Mouse (Mus musculus): ENCODE measurements at regions not wholly inside any gene's neighbourhood (a gene's known extent, or its start where the extent isn't known, plus 50 kb on each side); places are given as distances from the start of the nearest gene placed in this dataset.

GRCm38 (mm10) chr11:23120533-23121210 is 113.3 kb downstream of the Fam161a start:
- Histone ChIP-seq H3K9me3 (replicated peaks; ENCODE audit: control insufficient read depth, low read length) (no peaks in the 10 kb centered on the region), H3K36me3 (replicated peaks; ENCODE audit: control insufficient read depth, insufficient read depth, low read depth, low read length) (no peaks in the 10 kb centered on the region), H3K27me3 (ENCODE audit: control insufficient read depth, insufficient read depth, low read length) (no peaks in the 10 kb centered on the region), H3K9ac (replicated peaks; ENCODE audit: low read length) (no peak overlapping the region), H3K4me3 (ENCODE audit: low read depth, low read length) (no peak overlapping the region), H3K4me2 (ENCODE audit: low read depth, low read length) (no peak overlapping the region), H3K4me1 (ENCODE audit: control insufficient read depth, insufficient read depth, low read length) (no peaks in the 10 kb centered on the region), H3K27ac (replicated peaks; ENCODE audit: low read depth, low read length) (no peak overlapping the region)
- no peak for ATAC-seq (replicated peaks; ENCODE audit: insufficient number of reproducible peaks, low FRiP score, low TSS enrichment, low read depth)
- DNase-seq (ENCODE audit: low spot score), result no peak
- WGBS, result 82% methylated on average over 11 of the region's 11 CpGs

DNA sequence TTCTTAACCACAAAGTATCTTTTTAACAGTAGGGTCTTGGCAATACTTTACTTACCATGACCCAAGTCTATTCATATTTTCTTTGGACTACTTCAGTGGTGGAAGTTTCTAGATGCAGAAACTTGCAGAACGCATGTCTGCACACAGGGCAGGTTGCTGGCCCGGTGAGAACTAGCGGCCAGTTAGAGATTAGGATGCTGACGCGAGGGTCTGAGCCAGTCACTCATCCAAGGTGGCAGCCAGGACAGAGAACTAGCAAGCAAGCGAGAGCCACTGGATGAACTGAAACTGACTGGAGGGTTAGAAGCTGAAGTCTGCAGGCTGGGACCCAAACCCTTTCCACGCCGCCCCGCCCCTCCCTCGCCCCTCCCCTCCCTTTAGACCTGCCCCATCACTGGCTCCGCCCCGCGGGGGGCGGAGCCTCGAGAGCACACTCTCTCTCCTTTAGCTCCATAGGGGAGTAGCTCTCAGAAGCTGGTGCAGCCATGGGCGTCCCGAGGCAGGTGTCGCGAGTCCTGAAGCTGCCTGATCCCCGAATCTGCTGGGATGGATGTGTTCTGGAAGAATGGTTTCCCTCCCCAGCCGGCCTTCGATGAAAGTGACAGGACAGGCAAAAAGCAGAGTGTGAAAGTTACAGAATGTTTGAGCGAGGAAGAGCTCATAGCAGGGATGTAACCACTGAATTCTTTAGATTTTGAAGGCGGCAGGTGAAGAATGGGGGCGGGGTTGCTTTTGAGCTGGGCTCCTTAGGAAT is 117.0 kb downstream of the Fam161a start:
- no peaks in the 10 kb centered on the region for H3K4me1 ChIP-seq (ENCODE audit: control insufficient read depth, insufficient read depth, low read length)
- 4% methylated on average over 25 of the region's 25 CpGs for WGBS
- H3K36me3 ChIP-seq (replicated peaks; ENCODE audit: control insufficient read depth, insufficient read depth, low read depth, low read length), result no peaks in the 10 kb centered on the region
- peak overlapping the region; percentile 57 for H3K4me2 ChIP-seq (ENCODE audit: low read depth, low read length)
- peak overlapping the region; percentile 27 for H3K4me3 ChIP-seq (ENCODE audit: low read depth, low read length)
- ATAC-seq (replicated peaks; ENCODE audit: insufficient number of reproducible peaks, low FRiP score, low TSS enrichment, low read depth) (peak; percentile 95), DNase-seq (ENCODE audit: low spot score) (peak; percentile 87)
- no peak overlapping the region for H3K27ac ChIP-seq (replicated peaks; ENCODE audit: low read depth, low read length)
- no peaks in the 10 kb centered on the region for H3K27me3 ChIP-seq (ENCODE audit: control insufficient read depth, insufficient read depth, low read length)
- no peaks in the 10 kb centered on the region for H3K9me3 ChIP-seq (replicated peaks; ENCODE audit: control insufficient read depth, low read length)
- H3K9ac ChIP-seq (replicated peaks; ENCODE audit: low read length), result peak overlapping the region; percentile 38; the same call in 1 of the 2 replicates

GRCm38 (mm10) chr11:23131122-23131521 is 123.8 kb downstream of the Fam161a start:
- Histone ChIP-seq H3K4me3 (ENCODE audit: low read depth, low read length) (no peak overlapping the region), H3K9ac (replicated peaks; ENCODE audit: low read length) (no peak overlapping the region), H3K9me3 (replicated peaks; ENCODE audit: control insufficient read depth, low read length) (no peaks in the 10 kb centered on the region), H3K4me2 (ENCODE audit: low read depth, low read length) (no peak overlapping the region), H3K27me3 (ENCODE audit: control insufficient read depth, insufficient read depth, low read length) (no peaks in the 10 kb centered on the region), H3K27ac (replicated peaks; ENCODE audit: low read depth, low read length) (no peak overlapping the region), H3K36me3 (replicated peaks; ENCODE audit: control insufficient read depth, insufficient read depth, low read depth, low read length) (no peaks in the 10 kb centered on the region), H3K4me1 (ENCODE audit: control insufficient read depth, insufficient read depth, low read length) (no peaks in the 10 kb centered on the region)
- ATAC-seq (replicated peaks; ENCODE audit: insufficient number of reproducible peaks, low FRiP score, low TSS enrichment, low read depth) (no peak), DNase-seq (ENCODE audit: low spot score) (peak; percentile 18)
- 33% methylated on average over 1 of the region's 1 CpGs for WGBS

GRCm38 (mm10) chr11:23131632-23132031 is 124.2 kb upstream of the Xpo1 start:
- WGBS, result 90% methylated on average over 1 of the region's 1 CpGs
- Histone ChIP-seq H3K9me3 (replicated peaks; ENCODE audit: control insufficient read depth, low read length) (no peaks in the 10 kb centered on the region), H3K27me3 (ENCODE audit: control insufficient read depth, insufficient read depth, low read length) (no peaks in the 10 kb centered on the region), H3K9ac (replicated peaks; ENCODE audit: low read length) (no peak overlapping the region), H3K4me3 (ENCODE audit: low read depth, low read length) (no peak overlapping the region), H3K4me1 (ENCODE audit: control insufficient read depth, insufficient read depth, low read length) (no peaks in the 10 kb centered on the region), H3K27ac (replicated peaks; ENCODE audit: low read depth, low read length) (no peak overlapping the region), H3K4me2 (ENCODE audit: low read depth, low read length) (no peak overlapping the region), H3K36me3 (replicated peaks; ENCODE audit: control insufficient read depth, insufficient read depth, low read depth, low read length) (no peaks in the 10 kb centered on the region)
- DNase-seq (ENCODE audit: low spot score) (peak; percentile 21), ATAC-seq (replicated peaks; ENCODE audit: insufficient number of reproducible peaks, low FRiP score, low TSS enrichment, low read depth) (no peak)

- no peak overlapping the region for H3K4me2 ChIP-seq (ENCODE audit: low read depth, low read length)
- no peaks in the 10 kb centered on the region for H3K9me3 ChIP-seq (replicated peaks; ENCODE audit: control insufficient read depth, low read length)
- no peak overlapping the region for H3K4me3 ChIP-seq (ENCODE audit: low read depth, low read length)
- no peaks in the 10 kb centered on the region for H3K27me3 ChIP-seq (ENCODE audit: control insufficient read depth, insufficient read depth, low read length)
- WGBS, result 44% methylated on average over 6 of the region's 6 CpGs
- DNase-seq (ENCODE audit: low spot score) (peak; percentile 33), ATAC-seq (replicated peaks; ENCODE audit: insufficient number of reproducible peaks, low FRiP score, low TSS enrichment, low read depth) (no peak)
- no peak overlapping the region for H3K9ac ChIP-seq (replicated peaks; ENCODE audit: low read length)
- no peaks in the 10 kb centered on the region for H3K36me3 ChIP-seq (replicated peaks; ENCODE audit: control insufficient read depth, insufficient read depth, low read depth, low read length)
- no peak overlapping the region for H3K27ac ChIP-seq (replicated peaks; ENCODE audit: low read depth, low read length)
- H3K4me1 ChIP-seq (ENCODE audit: control insufficient read depth, insufficient read depth, low read length), result no peaks in the 10 kb centered on the region
Observed at GRCm38 (mm10) chr11:23140429-23141099, 115.3 kb upstream of the Xpo1 start.

DNA sequence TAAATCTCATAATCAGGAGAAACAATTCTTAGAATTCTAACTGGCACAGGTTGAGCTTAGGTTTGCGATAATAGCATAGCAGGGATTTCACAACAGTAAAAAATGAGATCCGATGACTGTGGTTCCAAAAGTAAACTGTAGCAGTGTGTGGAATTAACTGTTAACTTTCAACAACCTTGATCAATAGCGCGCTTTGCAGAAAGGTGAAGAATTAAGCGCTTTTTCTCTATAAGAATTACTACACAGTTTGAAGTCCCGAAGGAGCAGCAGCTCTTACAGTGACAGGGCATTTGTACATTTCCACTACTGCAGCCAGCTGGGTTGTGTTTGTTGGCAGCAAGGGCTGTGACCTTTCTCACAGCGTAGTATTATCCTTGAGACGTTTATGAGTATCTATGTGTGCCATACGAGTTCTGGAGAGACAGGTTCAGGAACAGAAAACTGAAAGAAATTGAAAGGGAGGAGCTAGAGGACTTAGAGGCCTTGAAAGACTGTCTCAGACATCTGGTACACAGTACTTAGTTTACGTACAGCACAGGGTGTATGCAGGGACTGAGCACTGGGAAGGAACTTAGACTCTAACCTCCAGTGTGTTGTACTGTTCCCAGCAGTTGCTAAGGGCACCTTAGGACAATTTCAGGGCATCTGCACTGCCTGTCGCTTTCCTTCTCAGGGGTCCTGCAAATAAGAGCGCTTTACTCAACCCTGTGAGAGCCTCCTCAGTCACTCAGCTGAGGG is 114.6 kb upstream of the Xpo1 start:
- no peak for DNase-seq (ENCODE audit: low spot score)
- Histone ChIP-seq H3K9me3 (replicated peaks; ENCODE audit: control insufficient read depth, low read length) (no peaks in the 10 kb centered on the region), H3K4me1 (ENCODE audit: control insufficient read depth, insufficient read depth, low read length) (no peaks in the 10 kb centered on the region), H3K36me3 (replicated peaks; ENCODE audit: control insufficient read depth, insufficient read depth, low read depth, low read length) (no peaks in the 10 kb centered on the region), H3K9ac (replicated peaks; ENCODE audit: low read length) (no peak overlapping the region), H3K27ac (replicated peaks; ENCODE audit: low read depth, low read length) (no peak overlapping the region), H3K4me3 (ENCODE audit: low read depth, low read length) (no peak overlapping the region), H3K27me3 (ENCODE audit: control insufficient read depth, insufficient read depth, low read length) (no peaks in the 10 kb centered on the region), H3K4me2 (ENCODE audit: low read depth, low read length) (no peak overlapping the region)
- 67% methylated on average over 12 of the region's 12 CpGs for WGBS
- ATAC-seq (replicated peaks; ENCODE audit: insufficient number of reproducible peaks, low FRiP score, low TSS enrichment, low read depth), result no peak

GRCm38 (mm10) chr11:23148048-23148596 is 107.7 kb upstream of the Xpo1 start:
- Histone ChIP-seq H3K36me3 (replicated peaks; ENCODE audit: control insufficient read depth, insufficient read depth, low read depth, low read length) (no peaks in the 10 kb centered on the region), H3K4me2 (ENCODE audit: low read depth, low read length) (no peak overlapping the region), H3K9me3 (replicated peaks; ENCODE audit: control insufficient read depth, low read length) (no peaks in the 10 kb centered on the region), H3K27ac (replicated peaks; ENCODE audit: low read depth, low read length) (no peak overlapping the region), H3K4me3 (ENCODE audit: low read depth, low read length) (no peak overlapping the region), H3K9ac (replicated peaks; ENCODE audit: low read length) (no peak overlapping the region), H3K4me1 (ENCODE audit: control insufficient read depth, insufficient read depth, low read length) (no peaks in the 10 kb centered on the region), H3K27me3 (ENCODE audit: control insufficient read depth, insufficient read depth, low read length) (no peaks in the 10 kb centered on the region)
- WGBS, result 80% methylated on average over 8 of the region's 8 CpGs
- DNase-seq (ENCODE audit: low spot score) (no peak), ATAC-seq (replicated peaks; ENCODE audit: insufficient number of reproducible peaks, low FRiP score, low TSS enrichment, low read depth) (no peak)
